In the genomic region with DNA sequence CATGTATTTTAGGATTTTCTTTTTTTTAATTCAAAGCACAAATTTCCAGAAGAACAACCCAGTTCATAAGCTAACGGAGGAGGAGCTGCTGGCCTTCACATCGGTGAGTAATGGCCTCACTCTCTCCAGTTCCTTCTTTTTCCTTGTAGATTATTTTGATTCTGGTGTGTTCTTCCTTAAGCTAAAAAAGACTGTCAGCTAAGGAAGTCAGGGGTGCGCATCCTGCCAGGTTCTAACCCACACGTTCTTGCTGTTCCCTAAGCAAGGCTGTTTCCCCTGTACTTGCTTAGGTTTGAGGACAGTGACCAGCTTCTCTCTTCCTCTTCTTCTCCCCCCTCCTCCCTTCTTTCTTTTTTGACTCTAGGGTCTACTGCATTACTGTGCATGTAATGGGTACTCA, we compare ENCODE assay signal across 14 mouse cellular contexts.
DNase-seq lines count a peak whose midpoint lies in the region.
"Had no signal": no experiment of that assay in that cellular context is flagged by ENCODE, and none has a peak within 500 bp of the region (broad histone marks: within the 10 kb centered on the region; RNA-seq: fewer than 3 reads in every experiment).

No protein-coding gene starts in this region.

- DNase-seq in frontal cortex, postnatal 36 days (ENCODE audit: low spot score in 2 of 2), result peak; percentile 9 to 17
- no peak for DNase-seq in frontal cortex, postnatal 10 days (ENCODE audit: low spot score in 2 of 2)
- DNase-seq in right cerebral cortex, adult 18-20 months, result peak; percentile 25
- DNase-seq in right cerebral cortex, postnatal 4 days, result no peak
- peak; percentile 41 for DNase-seq in telencephalon, adult 2 months (ENCODE audit: low read depth, low spot score)
- DNase-seq in urinary bladder, postnatal 36 days (ENCODE audit: low spot score in 2 of 2), result no peak
- DNase-seq: adrenal gland, adult 2 months; adrenal gland, postnatal 10 days; adrenal gland, postnatal 25 days; cerebellum, adult 11-12 months; cerebellum, adult 2 months; cerebellum, adult 9-10 months; cerebellum, postnatal 10 days; cerebellum, postnatal 25 days had no signal

Comparison
In these comparisons a context has a peak if more than half of its experiments do, and no peak if none do; other contexts are left out.
1. DNase-seq: peak in frontal cortex, postnatal 36 days (2 of 2), right cerebral cortex, adult 18-20 months (single experiment) and telencephalon, adult 2 months (single experiment); none in frontal cortex, postnatal 10 days (0 of 2), right cerebral cortex, postnatal 4 days (single experiment) and urinary bladder, postnatal 36 days (0 of 2).